Mouse (Mus musculus) right cerebral cortex, postnatal 4 days (tissue): Measurements from ENCODE around the gene Olfr809.

Experiments
- DNase-seq: peaks from one replicate; pipeline ENCODE4 v3.0.0-alpha.2; 2022

Olfr809 gene

GRCm38 (mm10) chr10:129774338-129774737 is at the start of gene Olfr809:
Gene Olfr809, plus strand, starts transcription at chr10:129774638.
- DNase-seq, result no peak

GRCm38 (mm10) chr10:129729275-129729674 is 45.2 kb upstream of the Olfr809 start, which contains the start of gene Olfr805:
Gene Olfr805, minus strand, starts transcription at chr10:129729375.
- DNase-seq, result no peak

GRCm38 (mm10) chr10:129741821-129742220 is 32.6 kb upstream of the Olfr809 start, which contains the start of gene Olfr806:
Gene Olfr806, minus strand, starts transcription at chr10:129741921.
- no peak for DNase-seq

GRCm38 (mm10) chr10:129757693-129758092 is 16.7 kb upstream of the Olfr809 start, which contains the start of gene Olfr807:
Gene Olfr807, minus strand, starts transcription at chr10:129757793.
- DNase-seq, result no peak

GRCm38 (mm10) chr10:129765182-129765581 is 9.3 kb upstream of the Olfr809 start, which contains the start of gene Olfr808:
Gene Olfr808, plus strand, starts transcription at chr10:129765482.
- no peak for DNase-seq

- no peak for DNase-seq
Measured at GRCm38 (mm10) chr10:129778123-129778522, 3.7 kb downstream of the Olfr809 start.

- DNase-seq, result no peak
Measured at GRCm38 (mm10) chr10:129794817-129795216, 20.4 kb downstream of the Olfr809 start, which contains the start of gene Olfr810. Gene Olfr810, minus strand, starts transcription at chr10:129794917.

- DNase-seq, result no peak
Measured at GRCm38 (mm10) chr10:129804296-129804695, 29.9 kb downstream of the Olfr809 start, which contains the start of gene Olfr811. Gene Olfr811, minus strand, starts transcription at chr10:129804396.
